Mouse (Mus musculus) CH12.LX (cell line): ENCODE measurements at regions not wholly inside any gene's neighbourhood (a gene's known extent, or its start where the extent isn't known, plus 50 kb on each side); places are given as distances from the start of the nearest gene placed in this dataset.

ENCODE experiments used
- DNase-seq: peaks from one replicate; pipeline ENCODE4 v3.0.0-alpha.2; 2013; ENCODE audit errors: extremely low read depth
- H3K27ac ChIP-seq: 2 replicates; pipeline ENCODE4 v1.5.1; 2012; ENCODE audit warnings: low read depth, mild to moderate bottlenecking, control low read depth, moderate library complexity; ENCODE audit not compliant: insufficient read depth
- H3K27me3 ChIP-seq: replicated peaks from 2 replicates; pipeline ENCODE3; 2012; ENCODE audit warnings: inconsistent platforms
- H3K36me3 ChIP-seq, 2 experiments: replicated peaks in 1 of 2; 2 replicates each; pipeline versions ENCODE3 to v1.6.1; 2012; ENCODE audit warnings: inconsistent platforms in 1 of 2, low read length in 1 of 2, mild to moderate bottlenecking in 1 of 2, mixed read lengths in 1 of 2, moderate library complexity in 1 of 2; ENCODE audit not compliant: control insufficient read depth in 1 of 2, insufficient read depth in 1 of 2
- H3K4me1 ChIP-seq, 2 experiments: 2 replicates each; pipeline ENCODE4 v1.6.1; 2012; ENCODE audit warnings: inconsistent platforms in 1 of 2, moderate library complexity in 1 of 2; ENCODE audit not compliant: insufficient read depth in 2 of 2, control insufficient read depth in 1 of 2
- H3K4me2 ChIP-seq: 2 replicates; pipeline ENCODE4 v1.6.1; 2012; ENCODE audit warnings: low read depth, mild to moderate bottlenecking, control low read depth; ENCODE audit not compliant: poor library complexity, insufficient read depth, severe bottlenecking
- H3K4me3 ChIP-seq, 3 experiments: fragments of 150-350 bp in 1 of 3; sonication (generic) in 1 of 3; replicated peaks in 1 of 3; 2 replicates each; pipeline versions ENCODE3 to v1.5.1; 2011 to 2012; ENCODE audit warnings: low read depth in 2 of 3, low read length in 2 of 3, mild to moderate bottlenecking in 2 of 3, moderate library complexity in 2 of 3, control low read depth in 1 of 3, improper control_type of control experiment in 1 of 3, inconsistent platforms in 1 of 3, mixed read lengths in 1 of 3; ENCODE audit not compliant: poor library complexity in 1 of 3
- H3K79me2 ChIP-seq: replicated peaks from 2 replicates; pipeline ENCODE4 v1.6.1; 2012; ENCODE audit warnings: mild to moderate bottlenecking, moderate library complexity; ENCODE audit not compliant: control insufficient read depth, poor library complexity, insufficient read depth, severe bottlenecking; ENCODE audit errors: extremely low read depth
- H3K9ac ChIP-seq: 2 replicates; pipeline ENCODE4 v1.6.1; 2012; ENCODE audit warnings: low read depth, mild to moderate bottlenecking, control low read depth, moderate library complexity; ENCODE audit not compliant: insufficient read depth
- H3K9me3 ChIP-seq: replicated peaks from 2 replicates; pipeline ENCODE3; 2012; ENCODE audit warnings: low read length, inconsistent platforms, mixed read lengths
- CHD1 ChIP-seq: IDR thresholded peaks from 2 replicates; pipeline ENCODE4 v1.6.1; 2012; ENCODE audit warnings: low read depth, low read length, improper control_type of control experiment, inconsistent platforms
- CHD2 ChIP-seq: IDR thresholded peaks from 2 replicates; pipeline ENCODE4 v1.6.1; 2011; ENCODE audit warnings: low read length, improper control_type of control experiment
- CTCF ChIP-seq, 2 experiments: IDR thresholded peaks in 1 of 2; conservative IDR thresholded peaks in 1 of 2; 2 replicates each; pipeline ENCODE4 v1.5.1; 2011 to 2012; ENCODE audit warnings: low read depth in 2 of 2, low read length in 2 of 2, improper control_type of control experiment in 1 of 2, inconsistent platforms in 1 of 2, mild to moderate bottlenecking in 1 of 2, moderate library complexity in 1 of 2
- ELF1 ChIP-seq: IDR thresholded peaks from 2 replicates; pipeline ENCODE4 v1.6.1; 2014; ENCODE audit warnings: low read depth, mild to moderate bottlenecking, inconsistent platforms, low read length, improper control_type of control experiment
- EP300 ChIP-seq: IDR thresholded peaks from 2 replicates; pipeline ENCODE4 v1.6.1; 2011; ENCODE audit warnings: low read length, improper control_type of control experiment
- ETS1 ChIP-seq: conservative IDR thresholded peaks from 2 replicates; pipeline ENCODE4 v1.6.1; 2012; ENCODE audit warnings: low read depth, mild to moderate bottlenecking, inconsistent platforms, low read length, improper control_type of control experiment, moderate library complexity
- GABPA ChIP-seq: IDR thresholded peaks from 2 replicates; pipeline ENCODE4 v1.6.1; 2012; ENCODE audit warnings: low read depth, low read length, improper control_type of control experiment, inconsistent platforms; ENCODE audit not compliant: insufficient replicate concordance
- HCFC1 ChIP-seq: IDR thresholded peaks from 2 replicates; pipeline ENCODE4 v1.6.1; 2012; ENCODE audit warnings: low read depth, mild to moderate bottlenecking, inconsistent platforms, low read length, improper control_type of control experiment
- IRF4 ChIP-seq: IDR thresholded peaks from 2 replicates; pipeline ENCODE4 v1.6.1; 2014; ENCODE audit warnings: low read depth, mild to moderate bottlenecking, inconsistent platforms, low read length, improper control_type of control experiment
- JUN ChIP-seq: IDR thresholded peaks from 2 replicates; pipeline ENCODE4 v1.6.1; 2011; ENCODE audit warnings: low read depth, mild to moderate bottlenecking, low read length, improper control_type of control experiment, moderate library complexity; ENCODE audit not compliant: insufficient read depth
- KAT2A ChIP-seq: IDR thresholded peaks from 2 replicates; pipeline ENCODE4 v1.6.1; 2012; ENCODE audit warnings: low read length, improper control_type of control experiment, inconsistent platforms; ENCODE audit not compliant: insufficient replicate concordance
- MAFK ChIP-seq: IDR thresholded peaks from 2 replicates; pipeline ENCODE4 v1.6.1; 2011; ENCODE audit warnings: low read length, improper control_type of control experiment; ENCODE audit not compliant: insufficient replicate concordance
- MEF2A ChIP-seq: IDR thresholded peaks from 2 replicates; pipeline ENCODE4 v1.6.1; 2014; ENCODE audit warnings: low read depth, mild to moderate bottlenecking, inconsistent platforms, low read length, improper control_type of control experiment, borderline replicate concordance
- MXI1 ChIP-seq: IDR thresholded peaks from 2 replicates; pipeline ENCODE4 v1.6.1; 2011; ENCODE audit warnings: mild to moderate bottlenecking, low read depth, low read length, improper control_type of control experiment
- MYC ChIP-seq: IDR thresholded peaks from 2 replicates; pipeline ENCODE4 v1.6.1; 2011; ENCODE audit warnings: low read depth, mild to moderate bottlenecking, improper control_type of control experiment, low read length
- NELFE ChIP-seq: IDR thresholded peaks from 2 replicates; pipeline ENCODE4 v1.6.1; 2011; ENCODE audit warnings: low read depth, low read length, improper control_type of control experiment
- RAD21 ChIP-seq: IDR thresholded peaks from 2 replicates; pipeline ENCODE4 v1.6.1; 2011; ENCODE audit warnings: low read depth, mild to moderate bottlenecking, low read length, improper control_type of control experiment, moderate library complexity
- RCOR1 ChIP-seq: conservative IDR thresholded peaks from 2 replicates; pipeline ENCODE4 v1.6.1; 2012; ENCODE audit warnings: low read depth, mild to moderate bottlenecking, inconsistent platforms, low read length, improper control_type of control experiment
- SIN3A ChIP-seq: IDR thresholded peaks from 2 replicates; pipeline ENCODE4 v1.6.1; 2012; ENCODE audit warnings: low read length, improper control_type of control experiment, inconsistent platforms
- TBP ChIP-seq: conservative IDR thresholded peaks from 2 replicates; pipeline ENCODE4 v1.6.1; 2011; ENCODE audit warnings: low read depth, low read length, improper control_type of control experiment
- UBTF ChIP-seq: IDR thresholded peaks from 2 replicates; pipeline ENCODE4 v1.6.1; 2012; ENCODE audit warnings: low read depth, mild to moderate bottlenecking, inconsistent platforms, low read length, improper control_type of control experiment, moderate library complexity
- USF1 ChIP-seq: IDR thresholded peaks from 2 replicates; pipeline ENCODE4 v1.6.1; 2014; ENCODE audit warnings: low read depth, mild to moderate bottlenecking, inconsistent platforms, low read length, improper control_type of control experiment
- USF2 ChIP-seq: conservative IDR thresholded peaks from 2 replicates; pipeline ENCODE4 v1.6.1; 2011; ENCODE audit warnings: low read depth, low read length, improper control_type of control experiment
- ZC3H11A ChIP-seq: IDR thresholded peaks from 2 replicates; pipeline ENCODE4 v1.6.1; 2012; ENCODE audit warnings: low read depth, mild to moderate bottlenecking, inconsistent platforms, low read length, improper control_type of control experiment
- ZMIZ1 ChIP-seq: IDR thresholded peaks from 2 replicates; pipeline ENCODE4 v1.6.1; 2012; ENCODE audit warnings: low read depth, mild to moderate bottlenecking, inconsistent platforms, low read length, improper control_type of control experiment
- ZNF384 ChIP-seq: IDR thresholded peaks from 2 replicates; pipeline ENCODE4 v1.6.1; 2012; ENCODE audit warnings: low read depth, low read length, improper control_type of control experiment, inconsistent platforms
- dilution Hi-C: fragments of 300-500 bp; cut with MboI; formaldehyde crosslinking; loops from 2 replicates; pipeline ENCODE4 v1.14.3; 2020; ENCODE audit warnings: low sequenced_read_pairs; ENCODE audit not compliant: extremely low pct_unique_long_range_greater_than_20kb, extremely low pct_ligation_motif_present
- in situ Hi-C: fragments of 300-500 bp; cut with MboI; formaldehyde crosslinking; loops from 3 replicates; pipeline ENCODE4 v1.14.3; 2019; ENCODE audit warnings: low sequenced_read_pairs, low pct_ligation_motif_present, low pct_unique_long_range_greater_than_20kb, mixed read lengths

GRCm38 (mm10) chr2:39602256-39602655 lies 376.0 kb upstream of the Ppp6c start:
- no peak for TF ChIP-seq ETS1
- TF ChIP-seq MXI1: no peak
- TF ChIP-seq NELFE: no peak
- TF ChIP-seq JUN: no peak
- no peak for TF ChIP-seq HCFC1
- TF ChIP-seq CHD1: no peak
- TF ChIP-seq RCOR1: no peak
- no peak for TF ChIP-seq GABPA
- TF ChIP-seq CHD2: no peak
- no peak for TF ChIP-seq MYC
- TF ChIP-seq ZC3H11A: no peak
- no peak for TF ChIP-seq USF2
- no peak for TF ChIP-seq KAT2A
- TF ChIP-seq MEF2A: no peak
- no peak for TF ChIP-seq RAD21
- no peak for TF ChIP-seq UBTF
- TF ChIP-seq, all 38 proteins: peak for 0
- H3K36me3 ChIP-seq: no peaks in the 10 kb centered on the region
- H3K4me2 ChIP-seq: no peak overlapping the region
- no peak overlapping the region for H3K4me3 ChIP-seq
- in situ Hi-C loops (no loop called here), dilution Hi-C loops (no loop called here)
- H3K4me1 ChIP-seq: no peaks in the 10 kb centered on the region
- no peak overlapping the region for H3K9ac ChIP-seq
- no peaks in the 10 kb centered on the region for H3K9me3 ChIP-seq
- no peaks in the 10 kb centered on the region for H3K27me3 ChIP-seq
- no peak overlapping the region for H3K27ac ChIP-seq
- no peaks in the 10 kb centered on the region for H3K79me2 ChIP-seq
- no peak for DNase-seq

GRCm38 (mm10) chr2:39558193-39558592 lies 331.9 kb upstream of the Ppp6c start:
- H3K4me3 ChIP-seq: no peak overlapping the region
- no peaks in the 10 kb centered on the region for H3K27me3 ChIP-seq
- no peaks in the 10 kb centered on the region for H3K9me3 ChIP-seq
- no peaks in the 10 kb centered on the region for H3K36me3 ChIP-seq
- H3K9ac ChIP-seq: no peak overlapping the region
- no peaks in the 10 kb centered on the region for H3K79me2 ChIP-seq
- no peaks in the 10 kb centered on the region for H3K4me1 ChIP-seq
- TF ChIP-seq ETS1 (no peak), MXI1 (no peak), ZNF384 (no peak), EP300 (no peak), MAFK (no peak), USF2 (no peak), IRF4 (no peak), USF1 (no peak), CHD1 (no peak), CTCF (conservative IDR thresholded peaks at IDR 0.05 in 1 of 2, IDR thresholded peaks at IDR 0.05 in 1 of 2; ENCODE audit: low read depth in 2 of 2, low read length in 2 of 2) (no peak), TBP (no peak), SIN3A (no peak), MYC (no peak), ELF1 (no peak), GABPA (no peak), ZMIZ1 (no peak)
- dilution Hi-C loops: no loop called here
- H3K4me2 ChIP-seq: no peak overlapping the region
- no peak overlapping the region for H3K27ac ChIP-seq
- no peak for DNase-seq
- in situ Hi-C loops: no loop called here
